Mouse (Mus musculus): ENCODE measurements at regions not wholly inside any gene's neighbourhood (a gene's known extent, or its start where the extent isn't known, plus 50 kb on each side); places are given as distances from the start of the nearest gene placed in this dataset.

DNA sequence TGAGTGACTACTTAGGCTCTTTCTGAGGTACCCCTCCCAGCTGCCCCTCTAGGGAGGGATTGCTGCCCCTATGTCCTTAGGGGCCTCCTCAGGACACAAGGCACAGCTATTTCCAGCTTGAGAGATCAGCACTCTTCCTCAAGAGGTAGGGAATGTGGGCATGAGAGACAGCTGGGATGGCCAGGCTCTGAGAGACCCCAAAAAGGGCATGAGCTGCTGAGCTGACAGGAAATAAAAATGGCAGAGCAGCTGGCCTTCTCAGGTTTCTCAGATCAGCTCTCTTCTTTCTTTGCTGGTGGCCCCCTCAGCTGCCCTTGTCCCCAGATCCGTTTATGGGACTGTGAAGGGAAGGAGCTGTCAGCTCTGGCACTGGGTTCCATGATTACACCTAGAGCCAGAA, 66.2 kb downstream of the Igf2 start:
- TF ChIP-seq POLR2A (IDR thresholded peaks at IDR 0.05; ENCODE audit: borderline replicate concordance, extremely low read depth, insufficient read depth, insufficient read length) = no peak
- DNase-seq (ENCODE audit: low spot score) (peak; percentile 52), ATAC-seq (ENCODE audit: low FRiP score, low read depth) (peak; percentile 60)
- 22% methylated on average over 1 of the region's 1 CpGs for WGBS
- Histone ChIP-seq H3K4me1 (ENCODE audit: control insufficient read depth, insufficient read depth, low read length) (peaks cover 33% of the 10 kb centered on the region), H3K27ac (replicated peaks; ENCODE audit: low read depth, low read length) (peak overlapping the region; percentile 55; the same call in 1 of the 2 replicates), H3K9ac (ENCODE audit: low read depth, low read length, severe bottlenecking) (no peak overlapping the region), H3K4me3 (replicated peaks; ENCODE audit: low read length) (no peak overlapping the region), H3K27me3 (ENCODE audit: control insufficient read depth, insufficient read depth, low read length) (no peaks in the 10 kb centered on the region), H3K4me2 (replicated peaks; ENCODE audit: low read depth, low read length, severe bottlenecking) (no peak overlapping the region), H3K36me3 (ENCODE audit: control insufficient read depth, insufficient read depth, low read length) (no peaks in the 10 kb centered on the region), H3K9me3 (ENCODE audit: control insufficient read depth, low read length) (no peaks in the 10 kb centered on the region)
